Mouse (Mus musculus) cerebellum, adult 9-11 months (tissue): ENCODE results near the gene Kit.

Source experiments
- DNase-seq: peaks from one replicate; pipeline ENCODE4 v3.0.0; 2022

The Kit gene

DNA sequence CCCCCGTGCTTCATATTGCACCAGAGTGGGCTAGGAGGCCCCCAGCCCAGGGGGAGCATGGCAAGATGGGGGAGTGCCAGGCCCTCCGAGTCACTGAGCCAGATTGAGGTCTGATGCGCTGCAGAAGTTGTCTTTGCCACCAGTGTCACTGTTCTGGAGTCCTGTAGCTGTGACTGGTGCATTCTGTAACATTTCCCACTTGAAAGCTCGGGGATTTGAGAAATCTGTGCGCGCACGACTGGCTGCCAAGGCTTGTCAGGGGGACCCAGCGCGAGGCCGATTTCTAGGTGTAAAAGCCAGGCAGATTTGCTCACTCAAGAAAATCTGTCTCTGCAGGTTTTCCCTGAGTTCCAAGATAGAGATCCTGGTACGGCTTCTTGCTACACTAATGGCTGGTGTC lies 16.9 kb downstream of the Kit start:
- DNase-seq, result no peak

- no peak for DNase-seq
These were observed 20.6 kb downstream of the Kit start for GRCm38 (mm10) chr5:75595319-75595718.

- peak; percentile 14 for DNase-seq
These were observed 21.5 kb downstream of the Kit start for GRCm38 (mm10) chr5:75596211-75596610.

- DNase-seq, result no peak
These were observed 22.6 kb downstream of the Kit start for GRCm38 (mm10) chr5:75597316-75597715.

- DNase-seq, result no peak
These were observed 23.8 kb downstream of the Kit start for GRCm38 (mm10) chr5:75598491-75598890.

GRCm38 (mm10) chr5:75599991-75600390 lies 25.3 kb downstream of the Kit start:
- no peak for DNase-seq

- no peak for DNase-seq
These were observed 29.5 kb downstream of the Kit start for GRCm38 (mm10) chr5:75604238-75604637.

DNA sequence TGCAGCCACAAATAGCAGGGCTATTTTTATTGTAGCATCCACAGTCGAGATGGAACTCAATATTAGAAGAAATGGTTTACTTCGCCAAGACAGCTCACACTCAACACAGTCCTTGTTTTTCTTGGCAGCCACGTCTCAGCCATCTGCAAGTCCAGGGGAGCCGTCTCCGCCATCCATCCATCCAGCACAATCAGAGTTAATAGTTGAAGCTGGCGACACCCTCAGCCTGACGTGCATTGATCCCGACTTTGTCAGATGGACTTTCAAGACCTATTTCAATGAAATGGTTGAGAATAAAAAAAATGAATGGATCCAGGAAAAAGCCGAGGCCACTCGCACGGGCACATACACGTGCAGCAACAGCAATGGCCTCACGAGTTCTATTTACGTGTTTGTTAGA lies 32.2 kb downstream of the Kit start:
- DNase-seq, result no peak

- DNase-seq, result no peak
These were observed 33.3 kb downstream of the Kit start for GRCm38 (mm10) chr5:75607971-75608370.

DNA sequence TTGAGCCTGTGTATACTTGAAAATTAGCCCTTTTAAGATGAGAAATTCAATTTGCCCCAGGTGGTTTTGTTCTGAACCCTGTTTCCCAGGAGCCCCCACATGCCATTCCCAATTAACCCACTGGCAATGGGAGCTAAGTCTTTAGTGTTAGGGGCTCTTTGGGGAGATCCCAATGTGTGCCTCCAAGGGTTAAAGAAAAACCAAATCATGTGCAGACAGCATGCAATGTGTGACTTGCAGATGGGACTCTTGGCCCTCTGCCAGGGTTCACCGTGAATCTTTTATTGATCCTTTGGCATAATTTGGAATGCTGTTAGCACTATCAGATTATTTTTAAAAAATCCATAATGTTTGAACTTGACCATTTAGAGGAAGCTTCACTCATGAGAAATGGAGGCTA lies 37.7 kb downstream of the Kit start:
- DNase-seq, result no peak

GRCm38 (mm10) chr5:75612926-75613325 lies 38.2 kb downstream of the Kit start:
- no peak for DNase-seq

DNA sequence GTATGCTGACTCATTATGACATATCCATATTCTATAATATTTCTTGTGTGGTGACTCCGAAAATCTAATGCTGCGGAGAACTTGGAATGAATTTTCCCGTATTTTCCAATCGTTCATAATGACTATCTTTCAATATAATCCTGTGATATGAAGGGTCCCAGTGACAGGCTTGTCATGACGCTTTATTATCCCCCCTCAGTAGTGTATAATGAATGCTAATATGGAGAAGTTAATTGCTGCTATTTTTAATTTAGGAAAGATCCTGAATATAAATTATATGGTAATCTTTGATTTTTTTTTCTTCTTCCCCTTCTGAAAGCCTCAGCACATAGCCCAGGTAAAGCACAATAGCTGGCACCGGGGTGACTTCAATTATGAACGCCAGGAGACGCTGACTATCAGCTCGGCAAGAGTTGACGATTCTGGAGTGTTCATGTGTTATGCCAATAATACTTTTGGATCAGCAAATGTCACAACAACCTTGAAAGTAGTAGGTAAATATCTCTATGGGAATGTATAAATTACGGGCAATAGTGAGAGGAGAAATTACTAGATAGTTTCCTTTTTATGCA lies 40.4 kb downstream of the Kit start:
- no peak for DNase-seq

- DNase-seq, result no peak
These were observed 40.9 kb downstream of the Kit start for GRCm38 (mm10) chr5:75615624-75616023.

GRCm38 (mm10) chr5:75622401-75622800 lies 47.7 kb downstream of the Kit start:
- DNase-seq, result no peak

DNA sequence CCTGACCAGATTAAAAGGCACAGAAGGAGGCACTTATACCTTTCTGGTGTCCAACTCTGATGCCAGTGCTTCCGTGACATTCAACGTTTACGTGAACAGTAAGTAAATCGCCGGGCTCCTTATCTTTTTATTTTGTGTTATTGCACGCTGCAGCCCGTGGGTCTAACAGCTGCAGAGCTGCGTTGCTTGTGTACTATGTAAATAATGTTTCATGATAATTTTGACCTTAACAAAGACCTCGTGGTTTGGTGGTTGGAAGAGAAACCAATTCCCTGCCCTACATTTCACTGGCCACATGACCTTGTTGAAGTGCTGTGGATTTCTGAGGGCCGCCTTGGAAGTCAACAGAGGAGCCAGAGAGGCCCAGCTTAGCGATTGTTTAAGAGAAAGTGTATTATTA lies 48.3 kb downstream of the Kit start:
- no peak for DNase-seq

- no peak for DNase-seq
These were observed 48.8 kb downstream of the Kit start for GRCm38 (mm10) chr5:75623520-75623919.

DNA sequence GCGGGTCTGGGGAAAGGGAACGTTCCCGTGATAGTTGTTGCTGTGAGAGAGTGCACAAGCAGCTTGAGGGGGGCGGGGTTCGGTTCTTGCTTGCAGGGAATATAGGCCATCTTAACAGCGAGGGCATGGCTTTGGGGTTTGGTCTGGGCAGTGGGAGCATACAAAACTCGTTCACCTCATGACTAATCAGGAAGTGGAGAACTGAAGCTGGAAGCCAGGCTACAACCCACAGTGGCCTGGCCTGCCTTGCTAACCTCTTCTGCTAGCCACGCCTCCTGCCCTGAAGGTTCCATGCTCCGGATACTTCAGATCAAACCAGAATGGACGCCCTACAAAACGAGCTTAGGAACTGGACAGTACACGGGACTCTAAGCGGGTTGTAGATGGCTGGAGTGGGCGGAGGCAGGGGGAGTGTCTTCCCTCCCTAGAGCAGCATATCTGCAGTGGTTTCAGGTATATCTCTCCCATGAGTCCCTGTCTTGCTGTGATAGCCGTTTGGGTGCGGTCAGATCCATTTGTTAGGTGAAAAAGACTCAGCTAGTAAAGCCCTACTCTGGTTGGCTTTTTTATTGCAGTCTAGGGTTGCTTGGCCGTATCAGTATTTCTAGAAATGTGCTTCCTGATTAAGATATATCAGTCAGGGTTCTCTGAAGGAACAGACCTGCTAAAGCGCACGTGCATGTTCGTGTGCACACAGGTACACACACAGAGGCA lies 49.4 kb downstream of the Kit start:
- no peak for DNase-seq

- DNase-seq, result no peak
These were observed 50.3 kb downstream of the Kit start for GRCm38 (mm10) chr5:75625059-75625458.

DNA sequence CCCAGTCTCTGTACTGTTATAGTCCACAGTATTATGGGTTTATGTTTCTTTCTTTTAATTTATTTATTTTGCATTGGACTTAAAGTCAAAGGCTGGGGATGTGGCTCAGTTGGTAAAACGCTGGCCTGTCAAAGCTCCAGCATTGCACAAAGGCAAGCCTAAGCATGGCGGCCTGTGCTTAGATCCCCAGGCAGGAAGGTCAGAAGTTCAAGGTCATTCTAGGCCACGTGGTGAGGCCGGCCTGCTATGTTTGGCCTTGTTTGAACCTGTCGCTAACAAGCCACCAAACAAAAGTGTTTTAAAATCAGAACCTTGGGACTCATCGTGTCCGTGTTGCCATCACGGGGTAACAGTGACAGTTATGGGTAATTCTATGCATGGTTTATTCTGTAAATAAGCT lies 51.6 kb downstream of the Kit start:
- DNase-seq, result no peak

- no peak for DNase-seq
These were observed 52.0 kb downstream of the Kit start for GRCm38 (mm10) chr5:75626703-75627102.

GRCm38 (mm10) chr5:75632257-75632656 lies 57.5 kb downstream of the Kit start:
- no peak for DNase-seq

GRCm38 (mm10) chr5:75632846-75633640 lies 58.3 kb downstream of the Kit start:
- no peak for DNase-seq

DNA sequence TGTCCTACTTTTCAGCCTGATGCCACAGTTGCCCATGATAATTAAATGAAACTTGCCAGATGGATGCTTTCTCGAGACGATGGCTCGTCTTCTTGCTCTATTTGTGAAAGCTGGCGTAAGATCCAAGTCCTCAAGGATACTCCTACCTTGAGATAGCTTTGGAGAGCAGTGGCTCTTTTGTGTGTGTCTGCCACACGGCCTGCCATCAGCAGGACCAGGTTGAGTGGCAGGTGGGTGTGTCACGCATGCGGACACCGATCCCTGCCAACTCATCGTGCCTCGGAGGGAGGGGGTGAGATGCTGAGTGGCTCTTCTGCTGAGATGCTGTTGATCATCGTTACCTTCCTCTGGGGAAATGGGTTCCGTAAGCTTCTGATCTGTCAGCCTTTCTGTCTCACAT lies 60.7 kb downstream of the Kit start:
- peak; percentile 52 for DNase-seq

DNA sequence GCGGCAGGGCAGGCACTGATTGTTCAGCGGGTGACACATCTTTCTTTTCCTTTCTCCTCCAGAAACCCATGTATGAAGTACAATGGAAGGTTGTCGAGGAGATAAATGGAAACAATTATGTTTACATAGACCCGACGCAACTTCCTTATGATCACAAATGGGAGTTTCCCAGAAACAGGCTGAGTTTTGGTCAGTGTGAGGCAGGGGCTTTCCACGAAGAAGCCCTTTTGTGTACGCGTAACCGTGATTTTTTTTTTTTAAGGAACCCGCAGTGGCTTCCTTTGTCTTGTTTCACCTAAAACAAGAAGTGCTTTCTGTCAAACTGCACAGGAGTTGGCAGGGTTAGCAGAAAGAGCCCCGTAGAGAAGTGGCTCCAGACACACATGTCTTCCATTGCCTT lies 65.9 kb downstream of the Kit start:
- no peak for DNase-seq
